Mouse (Mus musculus) adrenal gland, postnatal 10 days (tissue): ENCODE results near the gene Galnt14. TPM values are rescaled to one million over a fixed set of nuclear protein-coding genes. Genes with fewer than 3 reads are reported as not detected.

Experiments used
- DNase-seq: peaks from one replicate; pipeline ENCODE4 v3.0.0; 2021; ENCODE audit warnings: mixed read lengths
- total RNA-seq, 2 experiments: library from RNA; stranded (reverse); gene quantifications; 2 replicates each; pipeline ENCODE4 v1.2.3; 2021

Gene Galnt14
- total RNA-seq, 2 experiments from 2014 or later = 0.42 to 1.0 TPM

DNA sequence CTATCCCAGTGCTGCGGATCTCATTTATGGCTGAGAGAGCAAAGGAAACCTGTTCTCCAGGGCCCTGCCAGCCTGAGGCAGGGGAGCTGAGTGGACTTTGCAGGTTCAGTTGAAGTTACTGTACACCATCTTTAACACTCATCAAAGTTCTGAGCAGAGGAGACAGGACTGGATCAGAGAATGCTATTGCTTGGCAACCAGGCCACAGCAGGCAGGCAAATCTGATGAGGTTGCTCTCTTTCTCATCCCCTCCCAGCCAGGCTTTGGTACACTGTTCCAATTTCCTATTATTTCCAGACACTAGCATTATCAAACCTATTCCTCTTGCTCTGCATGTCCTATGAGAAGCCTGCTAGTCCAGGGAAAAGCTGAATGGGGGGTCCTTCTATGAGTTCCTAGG is 41.3 kb downstream of the Galnt14 start:
- no peak for DNase-seq

DNA sequence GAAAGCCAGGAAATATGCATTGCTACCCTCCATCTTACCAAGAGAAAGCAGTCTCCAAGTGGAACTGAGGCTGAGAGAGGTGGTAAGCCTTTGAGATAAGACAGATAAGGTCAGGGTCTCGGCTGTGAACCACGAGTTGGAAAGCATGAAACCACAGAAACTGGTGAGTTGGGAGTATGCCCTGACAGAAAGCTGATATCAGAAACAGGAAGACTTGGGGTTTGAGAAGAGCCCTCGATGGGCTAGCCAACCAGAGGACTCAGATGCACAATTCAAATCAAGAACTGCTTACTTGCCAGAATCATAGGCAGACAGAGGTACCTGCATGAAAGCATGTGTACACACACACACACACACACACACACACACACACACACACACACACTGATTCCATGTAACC is 47.0 kb downstream of the Galnt14 start:
- DNase-seq = no peak

DNA sequence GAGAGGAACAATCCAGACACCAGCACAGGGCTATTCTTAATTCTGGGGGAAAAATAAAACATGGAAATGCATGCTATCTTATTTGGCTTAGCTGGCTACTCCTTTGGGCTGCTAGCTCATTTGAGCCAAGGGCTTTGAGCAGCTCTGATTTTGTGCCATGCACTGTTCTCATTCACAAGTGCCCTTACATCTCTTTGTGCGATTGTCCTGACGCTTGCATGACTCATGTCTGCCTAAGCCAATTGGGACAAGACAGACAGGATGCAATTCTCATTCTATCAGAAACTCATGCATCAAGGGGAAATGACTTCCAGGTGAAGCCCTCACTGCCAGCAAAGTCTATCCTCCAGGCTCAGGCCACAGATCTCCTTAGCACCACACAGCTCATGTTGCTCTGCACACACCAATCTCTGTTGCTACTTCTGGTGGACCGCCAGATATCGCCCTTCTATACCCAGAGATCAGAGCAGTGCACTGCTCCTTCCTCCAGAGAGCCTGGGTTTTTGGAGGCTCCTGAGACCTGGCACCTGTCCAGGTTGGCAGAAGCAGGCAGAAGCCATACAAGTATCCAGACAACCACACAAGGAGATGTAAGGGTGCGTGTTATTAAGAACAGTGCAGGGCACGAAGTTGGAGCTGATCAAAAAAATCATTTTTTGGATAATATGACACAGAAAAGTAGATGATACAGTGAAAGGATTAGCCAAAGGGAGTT is 51.4 kb downstream of the Galnt14 start:
- DNase-seq = no peak

DNA sequence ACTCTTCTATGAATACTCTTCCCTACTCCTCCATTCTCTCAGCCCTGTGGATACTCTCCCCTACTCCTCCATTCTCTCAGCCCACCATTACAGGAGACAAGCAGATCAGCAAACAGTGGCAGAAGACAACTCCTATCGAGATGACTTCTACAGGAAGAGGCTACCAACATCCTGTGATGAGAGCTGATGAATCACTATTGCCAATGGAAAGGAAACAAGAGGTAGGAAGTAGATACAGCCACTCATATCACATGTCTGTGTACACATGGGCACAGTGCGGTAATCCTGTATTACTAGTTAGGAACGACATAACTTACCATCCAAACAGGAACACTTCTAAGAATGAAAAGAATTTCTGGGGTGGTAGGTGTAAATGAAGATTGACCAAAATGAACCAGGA is 53.9 kb downstream of the Galnt14 start:
- DNase-seq = no peak

DNA sequence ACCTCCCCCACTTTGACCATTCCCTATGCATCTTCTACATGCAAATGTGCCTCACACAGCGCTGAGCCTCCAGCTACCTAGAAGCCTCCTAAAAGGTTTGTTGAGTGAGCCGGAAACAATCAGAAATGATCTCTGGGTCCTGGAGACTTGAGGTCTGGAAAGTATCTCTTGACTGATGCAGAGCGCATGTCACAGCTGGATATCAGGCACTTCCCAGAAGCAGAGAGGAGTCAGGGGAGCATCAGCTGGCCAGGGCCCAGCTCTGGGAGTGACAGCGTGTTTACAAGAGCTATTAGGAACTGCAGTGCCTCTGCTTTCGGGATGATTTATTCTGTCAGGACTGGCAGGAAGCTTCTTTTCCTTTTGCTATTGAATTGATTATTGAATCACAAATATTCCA is 56.0 kb downstream of the Galnt14 start:
- DNase-seq = no peak

DNA sequence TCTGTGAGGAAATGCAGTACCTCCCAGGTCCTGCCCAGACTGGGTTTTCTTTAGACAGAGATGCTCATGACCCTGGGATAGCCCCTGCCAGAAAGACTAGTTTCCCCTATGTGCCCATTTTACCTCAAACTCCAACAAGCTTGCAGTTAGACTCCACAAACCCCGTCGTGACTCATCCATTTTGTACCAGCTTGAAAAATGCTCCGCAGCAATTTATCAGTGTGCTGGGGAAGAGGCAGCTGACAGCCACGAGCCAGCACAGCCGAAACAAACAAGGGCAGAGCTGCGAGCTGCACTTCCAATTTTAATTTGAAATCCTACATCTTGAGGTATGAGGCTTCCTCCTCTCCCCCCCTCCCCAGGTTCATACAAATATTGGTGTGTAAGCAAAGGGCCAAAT is 60.9 kb downstream of the Galnt14 start:
- DNase-seq = peak; percentile 13

DNA sequence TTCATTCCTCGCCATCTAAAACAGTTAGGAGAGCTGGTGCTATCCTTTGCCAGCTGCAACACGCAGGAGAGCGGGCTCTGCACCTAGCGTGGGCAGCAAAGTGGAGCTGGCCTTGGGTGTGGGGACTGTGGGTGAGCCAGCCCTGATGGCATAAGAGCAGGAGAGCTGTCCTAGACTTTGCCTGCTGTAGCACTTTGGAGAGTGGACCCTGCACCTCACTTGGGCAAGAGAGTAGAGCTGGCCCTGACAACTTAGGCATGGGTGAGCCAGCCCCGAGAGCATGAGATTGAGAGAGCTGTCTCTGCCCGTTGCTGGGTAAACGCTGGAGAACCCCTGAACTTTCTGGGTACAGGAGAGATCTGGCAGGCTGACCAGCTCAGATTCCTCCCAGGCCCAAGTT is 68.6 kb downstream of the Galnt14 start:
- DNase-seq = no peak

DNA sequence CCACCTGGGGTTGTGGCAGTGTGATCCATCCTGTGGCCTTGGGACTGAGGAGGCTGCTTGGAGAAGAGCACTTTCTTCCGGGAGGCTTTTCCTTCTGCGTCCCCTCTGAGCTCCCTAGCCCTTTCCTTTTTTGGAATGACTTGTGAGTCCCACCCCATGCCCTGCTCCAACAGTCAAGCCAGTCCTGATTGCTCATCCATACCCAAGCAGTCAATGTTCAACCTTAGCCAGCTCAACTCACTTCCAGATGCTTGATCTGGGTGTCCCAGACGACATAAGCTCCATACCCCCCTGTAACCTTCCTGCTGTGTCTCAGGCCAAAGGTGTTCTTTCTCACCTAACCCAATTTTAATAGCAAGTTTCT is 70.2 kb downstream of the Galnt14 start:
- DNase-seq = no peak

DNA sequence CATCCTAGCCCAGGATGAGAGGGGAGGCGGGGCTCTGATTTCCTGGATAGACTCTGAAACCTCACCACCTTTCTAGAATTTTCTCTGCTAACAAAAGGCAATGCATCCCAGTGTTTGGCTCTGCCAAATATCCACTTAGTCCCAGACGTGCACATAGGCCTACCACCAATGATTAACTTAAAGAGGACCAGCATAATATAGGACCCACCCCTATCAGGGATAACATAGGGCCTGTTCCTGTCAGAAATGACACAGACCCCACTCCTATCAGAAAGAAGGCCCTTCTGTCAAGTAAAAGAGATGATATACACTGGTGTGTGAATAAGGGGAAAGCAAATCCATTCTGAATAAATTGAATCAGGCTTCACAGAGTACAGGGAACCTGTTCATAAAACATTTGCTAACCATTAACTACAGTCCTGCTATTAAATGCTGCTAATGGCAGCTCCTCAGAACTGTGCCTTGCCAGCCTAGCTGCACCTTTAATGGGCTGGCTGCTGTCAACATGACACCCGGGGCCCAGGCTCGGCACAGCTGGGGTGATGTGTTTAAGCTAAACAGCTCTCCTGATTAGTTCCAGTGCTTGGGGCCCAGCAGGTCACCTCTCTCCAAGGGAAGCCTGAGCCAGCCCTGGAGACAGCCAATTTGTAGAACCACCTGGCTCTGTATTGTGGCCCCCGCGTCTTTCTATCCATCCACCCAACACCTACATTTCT is 70.7 kb downstream of the Galnt14 start:
- DNase-seq = no peak

DNA sequence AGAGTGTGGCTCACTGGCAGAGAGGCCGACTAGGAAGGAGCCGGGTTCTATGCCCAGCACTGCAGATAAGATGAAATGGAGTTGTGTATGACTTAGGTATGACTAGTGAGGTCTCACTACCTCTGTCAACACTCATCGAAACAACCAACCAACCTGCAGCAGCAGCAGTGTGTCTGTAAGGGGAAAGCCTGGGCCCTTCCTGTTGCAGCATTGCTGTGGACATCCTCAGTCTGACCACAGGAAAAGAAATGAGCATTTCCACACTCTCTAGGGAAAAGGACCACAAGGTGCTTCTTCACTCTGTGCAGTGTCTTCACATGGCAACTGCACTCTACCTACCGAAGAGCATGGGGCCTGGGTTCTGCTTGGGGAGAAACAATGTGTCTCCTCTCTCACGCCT is 73.3 kb downstream of the Galnt14 start:
- DNase-seq = no peak

DNA sequence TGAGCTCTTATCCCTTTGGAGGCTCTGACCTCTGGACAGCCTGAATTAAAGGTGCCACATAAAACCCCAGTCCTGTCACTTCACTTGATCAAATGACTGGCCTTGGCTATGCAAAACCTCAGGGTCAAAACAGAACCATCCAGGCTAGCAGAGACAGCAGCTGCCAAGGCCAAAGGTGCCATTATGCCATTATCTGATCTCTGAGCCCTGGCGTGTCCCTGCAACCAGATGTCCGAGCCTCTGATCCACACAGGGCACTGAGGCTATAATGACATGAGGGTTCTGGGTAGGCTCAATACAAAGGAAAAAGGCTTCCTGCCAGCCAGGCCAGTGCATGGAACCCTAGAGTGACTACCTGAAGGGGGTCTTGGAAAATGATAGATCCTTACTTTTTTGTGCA is 75.4 kb downstream of the Galnt14 start:
- no peak for DNase-seq

DNA sequence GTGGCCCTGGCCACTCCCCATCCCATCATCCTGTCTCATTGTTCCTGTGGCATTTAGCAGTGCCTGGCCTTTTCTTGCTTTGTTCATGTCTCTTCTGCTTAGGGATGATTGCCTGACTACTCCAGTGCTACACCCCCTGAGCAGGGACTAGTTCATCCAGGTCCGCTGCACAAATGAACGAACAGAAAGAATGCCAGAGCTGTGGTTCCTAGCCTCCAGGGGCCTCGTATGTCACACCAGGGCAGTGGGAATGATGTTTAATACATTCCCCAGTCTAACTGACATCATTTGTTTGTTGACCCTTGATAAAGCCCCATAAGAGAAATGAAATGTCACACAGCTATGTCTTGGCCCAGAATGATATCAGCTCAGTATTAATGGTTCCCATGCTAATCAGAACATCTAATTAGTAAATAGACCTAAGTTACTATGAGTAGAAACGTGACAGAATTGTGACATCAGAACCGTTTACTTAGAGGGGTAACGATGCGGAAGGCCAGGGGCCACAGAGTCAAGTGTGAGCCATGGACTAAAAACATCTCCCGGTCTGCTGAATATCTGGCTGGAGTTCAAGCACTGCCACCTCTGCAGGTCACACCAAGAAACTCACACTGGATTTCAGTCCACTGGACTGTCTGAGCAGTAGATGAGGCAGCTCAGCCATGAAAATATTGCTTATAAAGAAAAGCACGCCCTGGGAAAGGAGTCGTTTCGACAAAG is 76.1 kb downstream of the Galnt14 start:
- no peak for DNase-seq

DNA sequence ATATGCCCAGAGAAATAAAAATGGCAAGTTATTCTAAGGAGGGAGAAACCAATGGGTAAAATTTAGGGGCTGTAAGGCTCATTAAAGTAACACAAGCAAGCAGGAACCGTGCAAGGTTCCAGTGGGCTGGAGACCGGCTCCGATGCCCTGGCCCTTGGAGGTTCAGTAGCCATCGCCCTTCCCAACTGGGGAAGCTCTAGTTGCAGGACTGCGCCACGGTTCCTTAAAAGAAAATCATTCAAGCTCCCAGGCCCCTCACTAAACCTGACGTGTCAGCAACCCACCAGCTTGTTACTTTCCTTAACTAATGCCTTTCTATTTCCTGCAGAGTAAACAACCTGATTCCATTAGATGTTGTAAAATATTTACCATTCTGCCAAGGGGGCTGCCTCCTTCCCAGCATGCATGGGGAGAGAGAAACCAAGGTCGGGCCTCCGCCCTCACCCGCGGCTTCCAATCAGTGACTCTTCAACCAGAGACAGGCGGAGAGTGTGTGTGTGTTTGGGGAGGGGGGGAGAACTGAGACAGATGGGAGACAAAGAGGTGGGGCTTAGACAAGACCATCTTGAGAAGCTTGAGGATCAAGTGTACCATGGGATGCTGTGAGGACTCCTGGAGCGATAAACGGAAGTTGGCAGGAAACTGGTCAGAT is 81.9 kb downstream of the Galnt14 start:
- no peak for DNase-seq

DNA sequence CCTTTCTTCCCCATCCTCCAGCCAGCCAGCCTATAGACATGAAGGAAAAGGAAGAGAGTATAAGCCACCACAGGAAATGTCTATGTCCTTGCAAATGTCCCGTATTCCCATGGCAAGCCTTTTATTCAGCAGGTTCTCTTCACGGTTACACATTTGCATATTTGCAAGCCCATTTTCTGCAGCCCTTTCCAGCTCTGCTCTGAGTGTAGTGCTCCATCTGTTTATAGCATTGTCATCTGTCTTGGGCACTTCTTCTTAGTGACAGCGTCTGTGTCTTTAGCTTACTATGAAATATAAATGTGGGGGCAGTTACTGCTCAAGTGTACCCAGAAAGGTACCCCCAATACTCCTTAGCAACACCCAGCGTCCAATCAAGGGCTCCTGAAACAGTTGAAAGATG is 83.3 kb downstream of the Galnt14 start:
- no peak for DNase-seq

DNA sequence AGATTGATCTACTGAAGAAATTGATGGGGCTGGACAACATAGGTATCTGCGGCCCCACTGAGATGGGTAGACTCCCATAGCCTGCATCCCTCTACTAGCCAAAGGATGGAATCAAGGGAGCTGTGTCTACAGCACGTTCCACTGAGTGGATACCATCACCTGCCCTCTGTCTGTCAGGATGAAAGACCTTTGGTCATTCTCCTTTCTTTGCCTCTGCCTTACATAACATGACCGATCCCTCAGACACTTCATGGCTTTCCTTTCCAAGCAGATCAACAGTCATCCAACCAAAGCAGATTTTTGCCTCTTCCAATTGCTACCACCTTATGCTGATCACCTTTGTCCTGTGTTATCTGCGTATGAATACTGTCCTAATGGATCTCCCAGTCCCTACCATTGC is 90.2 kb downstream of the Galnt14 start:
- DNase-seq = no peak

DNA sequence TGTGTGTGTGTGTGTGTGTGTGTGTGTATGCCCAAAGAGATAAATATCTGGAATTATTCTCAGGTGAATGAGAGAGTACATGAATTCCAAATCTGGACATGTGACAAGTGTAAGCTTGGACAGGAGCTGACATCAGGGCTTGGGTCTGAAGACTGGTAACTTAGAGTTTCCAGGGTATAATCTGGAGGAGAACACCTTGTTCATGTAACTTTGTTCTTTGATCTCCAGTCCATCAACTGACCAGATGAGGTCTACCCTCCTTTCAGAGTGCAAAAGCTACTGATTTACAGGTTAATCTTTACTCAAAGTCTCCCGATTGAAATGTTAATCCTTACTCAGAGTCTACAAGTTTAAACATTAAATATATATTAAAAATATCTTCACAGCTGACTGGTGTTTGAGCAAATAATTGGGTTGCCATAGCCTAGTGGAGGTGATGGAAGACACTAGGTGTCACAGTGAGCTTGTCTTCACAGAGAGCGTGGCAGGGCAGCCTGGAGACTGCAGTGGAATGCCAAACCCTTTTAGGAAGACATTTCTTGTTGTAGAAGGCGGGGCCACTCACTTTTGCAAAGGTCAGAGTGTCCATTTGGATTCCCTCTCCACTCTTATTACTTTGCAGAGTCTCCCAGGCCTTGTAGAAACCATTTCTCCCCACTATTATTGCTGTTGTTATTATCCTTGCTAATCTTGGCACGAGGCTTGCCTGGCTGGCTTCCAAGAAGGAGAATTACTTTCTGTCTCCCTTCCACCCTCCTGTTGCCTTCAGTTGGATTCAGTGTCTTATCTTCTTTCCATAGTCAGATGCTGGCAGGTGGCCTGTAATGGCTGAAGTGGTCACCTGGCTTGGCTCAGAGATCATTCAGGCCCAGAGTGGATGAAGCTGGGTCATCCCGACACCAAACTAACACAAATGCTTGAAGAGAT is 107.4 kb downstream of the Galnt14 start:
- peak; percentile 9 for DNase-seq

DNA sequence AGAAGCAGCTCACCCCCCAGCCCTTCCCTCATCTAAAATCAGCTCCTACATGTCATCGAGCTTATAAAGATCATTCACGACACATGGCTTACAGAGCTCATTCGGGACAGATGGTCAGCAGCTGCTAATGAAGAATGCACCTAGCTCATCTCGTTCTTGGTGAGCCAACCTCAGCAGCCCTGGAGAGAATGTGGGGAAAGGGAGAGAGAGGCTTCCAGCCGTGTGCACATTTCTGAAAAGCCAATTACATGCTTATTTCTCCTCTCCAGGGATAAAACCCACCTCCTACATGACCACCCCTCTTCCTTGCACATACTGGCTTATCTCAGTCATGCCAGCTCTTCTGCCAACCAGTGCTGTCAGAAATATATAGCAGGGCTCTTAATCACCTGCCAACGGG is 110.3 kb downstream of the Galnt14 start:
- no peak for DNase-seq

DNA sequence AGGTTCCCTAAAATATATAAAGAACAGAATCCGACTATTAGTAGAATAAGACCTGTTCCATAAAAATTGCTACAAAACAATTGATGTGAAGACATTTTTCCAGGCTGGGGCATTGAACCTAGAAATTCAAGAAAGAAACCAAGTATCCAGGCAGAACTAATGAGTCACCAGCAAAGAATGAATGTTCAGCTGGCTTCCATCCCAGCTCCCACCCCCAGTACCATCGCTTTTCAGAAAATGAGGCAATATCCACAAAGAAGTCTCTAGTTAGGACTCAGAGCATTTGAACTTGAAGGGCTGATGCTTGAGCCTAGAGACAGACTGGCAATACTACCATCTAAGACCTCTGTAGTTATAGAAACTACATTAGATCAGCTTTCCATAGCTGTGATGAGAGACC is 118.2 kb downstream of the Galnt14 start:
- no peak for DNase-seq

DNA sequence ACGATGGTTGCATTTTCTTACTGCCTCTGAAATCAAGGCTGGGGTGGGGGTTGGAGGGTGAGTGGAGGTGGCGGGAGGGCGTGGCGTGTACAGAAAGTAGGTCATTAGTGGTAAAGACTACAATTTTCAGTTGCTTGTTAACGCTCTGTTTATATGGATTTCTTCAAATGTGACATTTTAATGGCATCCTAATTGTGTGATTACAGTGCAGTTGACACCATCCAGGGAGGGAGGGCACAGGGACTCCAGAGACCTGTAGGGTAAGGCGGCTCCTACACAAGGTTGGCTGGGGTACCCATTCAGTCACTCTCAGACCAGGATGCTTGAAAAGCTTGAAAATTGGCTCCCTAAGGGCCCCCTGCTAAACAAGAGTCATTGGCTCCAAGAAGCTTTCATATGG is 122.7 kb downstream of the Galnt14 start:
- no peak for DNase-seq

DNA sequence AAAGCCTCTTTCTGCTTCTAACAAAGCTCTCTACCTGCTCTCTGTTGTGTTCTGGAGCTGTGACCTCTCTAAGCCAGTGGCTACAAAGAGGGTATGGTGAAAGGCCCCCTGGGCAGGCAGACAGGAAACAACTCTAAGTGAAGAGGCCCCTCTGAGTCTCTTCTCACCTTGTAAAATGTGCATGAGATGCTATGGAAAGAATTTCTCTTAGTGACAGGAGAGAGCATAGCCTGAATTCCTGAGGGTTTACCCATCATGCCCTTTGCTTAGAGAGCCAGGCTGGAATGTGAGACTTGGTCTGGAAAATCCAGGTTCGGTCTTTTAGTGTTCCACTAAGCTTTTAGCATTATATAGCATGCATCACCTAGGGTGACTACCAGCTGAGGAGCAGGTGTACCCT is 136.1 kb downstream of the Galnt14 start:
- no peak for DNase-seq

DNA sequence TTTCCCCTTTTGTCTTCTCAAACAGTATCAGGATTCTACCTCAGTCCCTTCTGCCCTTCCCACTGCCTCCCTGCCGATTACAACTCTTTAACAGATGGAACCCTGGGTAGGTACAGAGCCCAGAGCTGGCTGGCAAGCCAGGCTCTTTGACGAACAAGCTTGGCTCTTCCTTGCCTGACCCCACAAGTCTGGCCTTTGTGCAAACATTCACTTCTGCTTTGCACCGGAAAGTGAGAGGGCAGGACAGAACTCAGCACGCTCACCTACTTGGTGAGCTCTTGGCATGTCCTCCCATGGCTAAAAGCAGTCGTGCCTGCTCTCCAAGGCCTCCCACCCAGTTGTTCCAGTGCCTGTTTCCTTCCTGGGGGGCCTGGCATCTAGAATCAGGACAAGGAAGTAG is 137.4 kb downstream of the Galnt14 start:
- DNase-seq = no peak

DNA sequence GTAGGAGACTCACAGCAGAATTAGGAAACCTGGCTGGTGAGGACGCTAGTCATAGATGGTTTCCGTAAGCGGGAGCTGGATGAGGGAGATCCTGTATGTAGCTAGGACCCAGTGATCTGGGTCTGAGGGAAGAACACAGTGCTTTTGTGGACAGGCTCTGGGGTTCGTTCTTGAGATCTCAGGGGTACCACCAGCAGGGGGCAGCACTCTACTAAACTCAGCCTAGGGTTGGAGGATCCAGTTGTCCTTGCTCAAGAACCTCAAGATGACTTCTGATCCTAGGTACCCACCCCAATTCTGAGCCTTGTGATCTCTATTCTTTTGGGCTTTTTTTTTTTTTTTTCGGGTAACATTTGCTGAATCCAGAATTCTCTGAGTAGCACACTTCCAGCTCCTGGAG is 137.8 kb downstream of the Galnt14 start:
- peak; percentile 84 for DNase-seq
